In the genomic region with DNA sequence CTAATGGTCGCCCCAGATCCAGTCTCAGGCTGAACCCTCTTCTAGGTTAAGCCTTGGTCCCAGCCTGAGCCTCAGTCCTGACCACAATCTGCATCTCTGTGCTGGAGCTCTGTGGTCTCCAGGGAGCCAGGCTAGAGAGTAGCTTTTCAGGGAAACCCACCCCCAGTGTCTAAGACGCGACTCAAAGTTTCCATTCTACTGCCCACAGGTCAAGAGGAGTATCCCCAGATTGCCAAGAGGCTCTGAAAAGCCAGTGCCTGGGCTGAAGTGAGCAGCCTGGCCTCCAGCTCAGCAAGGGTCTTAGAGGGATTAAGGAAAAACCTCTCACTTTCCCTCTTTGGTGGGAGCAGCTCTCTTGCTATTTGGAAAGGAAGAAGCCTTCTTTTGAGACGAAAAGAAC, we compare ENCODE assay signal across 8 mouse cellular contexts. TPM values are rescaled to one million over a fixed set of nuclear protein-coding genes. Genes with fewer than 3 reads are reported as not detected.
A peak's percentile ranks its signal among the peaks of the same experiment; 100 is the strongest.
DNase-seq lines count a peak whose midpoint lies in the region; ATAC-seq lines count a peak whose summit lies in the region.

No protein-coding gene starts in this region.

- intact Hi-C loops in left cerebral cortex, postnatal 36 days (cut with DNase I): no loop called here

- H3K9ac ChIP-seq in lung, embryonic 16.5 days (ENCODE audit: low read length): no peak overlapping the region
- H3K9ac ChIP-seq in forebrain, embryonic 12.5 days: 0 out of 2 replicates have a peak overlapping the region, but pooled peaks have one; percentile 42
- H3K9ac ChIP-seq in limb, embryonic 15.5 days: no peak overlapping the region
- H3K9ac ChIP-seq in stomach, embryonic 15.5 days: no peak overlapping the region

- H3K36me3 ChIP-seq in lung, embryonic 16.5 days (ENCODE audit: control insufficient read depth, insufficient read depth, low read length): no peaks in the 10 kb centered on the region
- no peaks in the 10 kb centered on the region for H3K36me3 ChIP-seq in forebrain, embryonic 12.5 days (replicated peaks)
- no peaks in the 10 kb centered on the region for H3K36me3 ChIP-seq in limb, embryonic 15.5 days
- no peaks in the 10 kb centered on the region for H3K36me3 ChIP-seq in stomach, embryonic 15.5 days

- no peak for DNase-seq in lung, postnatal 14 days
- no peak for DNase-seq in cerebellum, postnatal 36 days
- no peak for DNase-seq in kidney, postnatal 10 days
- no peak for DNase-seq in left cerebral cortex, postnatal 36 days (ENCODE audit: low spot score in 2 of 2)

- no peaks in the 10 kb centered on the region for H3K4me1 ChIP-seq in lung, embryonic 16.5 days (replicated peaks; ENCODE audit: control insufficient read depth, insufficient read depth, low read length)
- no peaks in the 10 kb centered on the region for H3K4me1 ChIP-seq in forebrain, embryonic 12.5 days
- H3K4me1 ChIP-seq in limb, embryonic 15.5 days: peaks cover 5% of the 10 kb centered on the region; the same call in 1 of the 2 replicates
- H3K4me1 ChIP-seq in stomach, embryonic 15.5 days: no peaks in the 10 kb centered on the region

- peak overlapping the region; percentile 47 for H3K4me3 ChIP-seq in lung, embryonic 16.5 days (ENCODE audit: low read length)
- H3K4me3 ChIP-seq in forebrain, embryonic 12.5 days (replicated peaks): peak overlapping the region; percentile 33
- peak overlapping the region; percentile 36 for H3K4me3 ChIP-seq in limb, embryonic 15.5 days
- peak overlapping the region; percentile 44 for H3K4me3 ChIP-seq in stomach, embryonic 15.5 days (replicated peaks)

- no peak overlapping the region for H3K27ac ChIP-seq in lung, embryonic 16.5 days (ENCODE audit: low read length)
- H3K27ac ChIP-seq in forebrain, embryonic 12.5 days: no peak overlapping the region
- H3K27ac ChIP-seq in limb, embryonic 15.5 days: 0 out of 2 replicates have a peak overlapping the region, but pooled peaks have one; percentile 22
- H3K27ac ChIP-seq in stomach, embryonic 15.5 days: no peak overlapping the region

- WGBS in lung, embryonic 16.5 days: 27% methylated on average over 4 of the region's 4 CpGs
- 16% methylated on average over 4 of the region's 4 CpGs for WGBS in forebrain, embryonic 12.5 days
- 42% methylated on average over 4 of the region's 4 CpGs for WGBS in limb, embryonic 15.5 days
- 34% methylated on average over 4 of the region's 4 CpGs for WGBS in stomach, embryonic 15.5 days

- peak; percentile 16 for ATAC-seq in lung, embryonic 16.5 days (ENCODE audit: low read depth)
- ATAC-seq in forebrain, embryonic 12.5 days (ENCODE audit: low FRiP score): peak; percentile 23; the same call in 1 of the 2 replicates
- ATAC-seq in limb, embryonic 15.5 days (ENCODE audit: insufficient number of reproducible peaks, low FRiP score, low TSS enrichment, low read depth): no peak
- ATAC-seq in stomach, embryonic 15.5 days (ENCODE audit: insufficient read depth, low FRiP score, low read depth): 0 out of 2 replicates have a peak, but pooled peaks have one; percentile 36

- H3K4me2 ChIP-seq in lung, embryonic 16.5 days (ENCODE audit: low read depth, low read length): peak overlapping the region; percentile 66
- H3K4me2 ChIP-seq in forebrain, embryonic 12.5 days: peak overlapping the region; percentile 56
- peak overlapping the region; percentile 49 for H3K4me2 ChIP-seq in limb, embryonic 15.5 days
- H3K4me2 ChIP-seq in stomach, embryonic 15.5 days: peak overlapping the region; percentile 66

- no peaks in the 10 kb centered on the region for H3K9me3 ChIP-seq in lung, embryonic 16.5 days (ENCODE audit: control insufficient read depth, low read length)
- no peaks in the 10 kb centered on the region for H3K9me3 ChIP-seq in forebrain, embryonic 12.5 days
- H3K9me3 ChIP-seq in limb, embryonic 15.5 days: no peaks in the 10 kb centered on the region
- H3K9me3 ChIP-seq in stomach, embryonic 15.5 days: no peaks in the 10 kb centered on the region

- no peaks in the 10 kb centered on the region; the same call in 1 of the 2 replicates for H3K27me3 ChIP-seq in lung, embryonic 16.5 days (ENCODE audit: control insufficient read depth, insufficient read depth, low read depth, low read length)
- no peaks in the 10 kb centered on the region for H3K27me3 ChIP-seq in forebrain, embryonic 12.5 days
- no peaks in the 10 kb centered on the region for H3K27me3 ChIP-seq in limb, embryonic 15.5 days
- no peaks in the 10 kb centered on the region for H3K27me3 ChIP-seq in stomach, embryonic 15.5 days (replicated peaks)

RNA-seq across cellular contexts. Expression of a gene that starts 0.6 kb away (rescaled TPM):
- 5.4 and 5.5 TPM in 2 replicates for polyA plus RNA-seq in lung, embryonic 16.5 days (2015; fragmentation: Nextera tagmentation; extraction: Ambion mirVana)
- 1.6 and 1.7 TPM in 2 replicates for polyA plus RNA-seq in forebrain, embryonic 12.5 days (2016; fragmentation: Nextera tagmentation; extraction: Ambion mirVana)
- 8.1 and 8.7 TPM in 2 replicates for polyA plus RNA-seq in limb, embryonic 15.5 days (2015; fragmentation: Nextera tagmentation; extraction: Ambion mirVana)
- 9.2 and 10.6 TPM in 2 replicates for polyA plus RNA-seq in stomach, embryonic 15.5 days (2015; fragmentation: Nextera tagmentation; extraction: Ambion mirVana)
- 1 to 10 TPM in 1 of 2 experiments, under 1 TPM in 1; 0.99 to 1.1 TPM for total RNA-seq in left cerebral cortex, postnatal 36 days (2021)

RNA-seq across cellular contexts. Expression of a gene that starts 51.1 kb away (rescaled TPM):
- 59.2 and 60.5 TPM in 2 replicates for polyA plus RNA-seq in lung, embryonic 16.5 days (2015; fragmentation: Nextera tagmentation; extraction: Ambion mirVana)
- 68.1 and 71.5 TPM in 2 replicates for polyA plus RNA-seq in forebrain, embryonic 12.5 days (2016; fragmentation: Nextera tagmentation; extraction: Ambion mirVana)
- 55.3 and 59.3 TPM in 2 replicates for polyA plus RNA-seq in limb, embryonic 15.5 days (2015; fragmentation: Nextera tagmentation; extraction: Ambion mirVana)
- 73.3 and 89.2 TPM in 2 replicates for polyA plus RNA-seq in stomach, embryonic 15.5 days (2015; fragmentation: Nextera tagmentation; extraction: Ambion mirVana)
- total RNA-seq in left cerebral cortex, postnatal 36 days (2021): 10 to 100 TPM; 27.9 to 32.0 TPM

RNA-seq across cellular contexts. Expression of a gene that starts 56.8 kb away (rescaled TPM):
- 1.9 and 2.1 TPM in 2 replicates for polyA plus RNA-seq in lung, embryonic 16.5 days (2015; fragmentation: Nextera tagmentation; extraction: Ambion mirVana)
- polyA plus RNA-seq in forebrain, embryonic 12.5 days (2016; fragmentation: Nextera tagmentation; extraction: Ambion mirVana): 39.5 and 40.6 TPM in 2 replicates
- polyA plus RNA-seq in limb, embryonic 15.5 days (2015; fragmentation: Nextera tagmentation; extraction: Ambion mirVana): 2.4 and 4.5 TPM in 2 replicates
- 6.3 and 7.3 TPM in 2 replicates for polyA plus RNA-seq in stomach, embryonic 15.5 days (2015; fragmentation: Nextera tagmentation; extraction: Ambion mirVana)
- 10 to 100 TPM; 38.6 to 41.3 TPM for total RNA-seq in left cerebral cortex, postnatal 36 days (2021)
